Mouse (Mus musculus) left cerebral cortex, postnatal 36 days (tissue): ENCODE results near the gene Synj1. TPM values are rescaled to one million over a fixed set of nuclear protein-coding genes. Genes with fewer than 3 reads are reported as not detected.

ENCODE experiments used
- DNase-seq, 2 experiments: peaks; one replicate each; pipeline ENCODE4 v3.0.0; 2021 to 2022; ENCODE audit warnings: low spot score in 2 of 2, mixed read lengths in 1 of 2
- intact Hi-C: fragments of 180-260 bp; cut with DNase I; formaldehyde crosslinking; loops from one replicate; pipeline ENCODE4 v1.15.1; 2025
- total RNA-seq, 2 experiments: library from RNA; stranded (reverse); gene quantifications; 2 replicates each; pipeline ENCODE4 v1.2.3; 2021

The Synj1 gene
- total RNA-seq, 2 experiments from 2014 or later, result 344 to 352 TPM

DNA sequence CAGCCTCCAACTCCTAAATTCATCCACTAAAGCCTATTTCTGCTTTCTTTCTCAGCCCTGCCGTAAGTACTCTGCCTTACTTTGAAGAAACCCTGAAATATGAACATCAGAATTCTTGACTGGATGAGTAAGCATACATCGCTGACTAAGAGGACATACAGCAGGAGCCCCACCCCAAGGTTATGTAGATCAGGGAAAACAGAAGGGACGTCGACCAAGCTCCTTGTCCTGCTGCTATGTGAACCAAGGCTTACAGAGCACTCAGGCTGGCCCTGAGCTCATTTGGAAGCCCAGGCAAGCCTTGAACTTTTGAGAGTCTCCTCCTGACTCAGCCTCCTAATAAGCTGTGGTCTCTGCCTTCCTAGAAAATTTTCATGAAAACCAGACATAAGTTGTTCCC lies 4.7 kb upstream of the Synj1 start:
- intact Hi-C loops, result no loop called here
- no peak for DNase-seq

DNA sequence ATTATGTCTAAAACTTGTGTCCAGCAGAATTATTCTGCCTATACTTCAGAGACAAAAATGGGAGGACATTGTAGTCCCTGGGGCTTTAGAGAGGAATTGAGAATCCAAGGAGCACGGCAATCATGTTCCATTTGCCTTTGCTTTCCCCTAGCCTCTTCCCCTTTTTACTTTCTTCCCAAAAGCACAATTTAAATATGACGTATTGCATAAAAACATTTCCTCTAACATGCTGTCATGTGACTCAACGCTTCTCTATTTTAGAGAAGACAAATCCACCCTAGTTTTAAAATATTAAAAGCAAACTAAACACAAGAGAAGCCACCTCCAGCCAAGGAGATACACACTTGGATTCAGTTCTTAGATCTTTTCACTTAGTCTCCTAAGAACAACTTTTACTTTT lies 739 bp upstream of the Synj1 start:
- intact Hi-C loops, result loop anchor here (1.0 kb wide), 1 partner anchor 32 kb away; the partner anchor contains the start of gene Paxbp1
- DNase-seq, result no peak

DNA sequence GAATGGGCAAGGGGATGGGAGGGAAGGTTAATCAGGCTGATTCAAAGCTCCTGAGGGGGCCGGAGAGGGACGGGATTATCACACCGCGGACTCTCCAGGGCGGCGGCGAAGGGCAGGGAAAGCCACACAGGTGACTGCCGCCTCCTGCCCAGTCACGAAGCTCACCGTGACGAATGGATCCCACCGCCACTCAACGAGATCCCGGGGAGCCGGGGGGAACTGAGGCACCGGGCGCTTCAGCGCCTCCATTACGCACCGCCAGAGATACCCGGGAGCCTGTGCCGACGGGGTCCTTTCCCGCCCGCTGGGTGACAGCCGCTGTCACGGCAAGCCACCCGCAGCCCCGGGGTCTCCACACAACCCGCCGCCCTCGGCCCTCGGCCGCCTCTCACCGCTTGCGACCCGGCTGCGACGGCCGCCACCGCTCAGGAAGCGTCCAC lies 507 bp downstream of the Synj1 start:
- intact Hi-C loops, result loop anchor here (1.0 kb wide), 1 partner anchor 34 kb away; the partner anchor contains the start of gene Paxbp1
- DNase-seq, result no peak

DNA sequence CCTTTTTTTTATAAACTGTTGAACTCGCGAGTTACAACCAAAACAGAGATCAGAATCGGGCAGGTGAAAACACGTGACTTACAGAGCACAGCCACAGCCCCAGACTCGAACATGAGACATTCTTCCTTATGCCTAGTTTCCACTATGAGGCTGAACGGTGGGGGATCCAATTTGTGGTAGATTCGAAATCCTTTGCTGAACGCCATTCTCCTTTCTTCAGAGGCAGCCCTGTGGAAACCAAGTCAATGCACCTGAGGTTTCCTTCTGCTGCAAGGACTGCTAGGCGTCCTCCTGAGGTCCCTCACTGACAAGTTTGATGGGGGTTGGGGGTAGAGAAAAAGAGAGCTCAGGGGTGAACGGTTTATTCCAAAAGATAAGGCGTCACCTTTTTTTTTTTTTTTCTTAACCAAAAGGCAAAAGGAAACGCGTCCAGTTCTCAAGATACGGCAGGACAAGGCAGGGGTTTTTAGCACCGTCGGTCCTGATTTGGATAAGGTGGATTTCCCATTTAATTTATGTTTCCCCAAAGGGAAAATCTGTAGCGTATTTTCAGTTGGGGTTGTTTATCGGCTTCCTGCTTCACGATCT lies 1.1 kb downstream of the Synj1 start:
- DNase-seq, result peak in 1 of 2 experiments; percentile 19
- intact Hi-C loops, result no loop called here

DNA sequence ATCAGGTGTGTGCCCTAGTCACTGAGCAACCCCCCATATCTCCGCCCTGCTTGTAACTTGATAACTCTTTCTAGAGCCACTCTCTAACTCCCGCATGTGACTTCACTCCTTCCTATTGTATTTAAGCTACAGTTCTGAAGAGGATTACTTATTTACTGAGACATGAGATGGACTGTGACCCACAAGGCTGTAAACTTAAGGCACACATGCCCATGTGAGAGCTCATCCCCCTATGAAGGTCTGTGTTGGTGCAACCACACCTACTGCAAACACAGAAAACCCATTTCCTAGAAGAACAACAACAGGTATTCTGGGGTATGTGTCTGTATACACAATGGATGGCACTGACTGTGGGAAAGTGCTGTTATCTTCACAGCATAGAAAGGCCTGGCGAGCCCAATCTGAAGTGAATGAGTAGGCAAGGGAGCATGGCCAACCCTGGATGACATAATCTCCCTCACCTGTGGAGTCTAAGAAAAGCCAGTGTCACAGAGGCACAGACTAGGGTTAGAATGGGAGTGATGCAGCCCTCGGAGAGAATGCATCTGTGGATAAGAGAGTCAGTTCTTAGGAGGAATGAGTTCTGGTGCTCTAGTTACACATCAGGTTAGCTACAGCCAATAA lies 6.1 kb downstream of the Synj1 start:
- DNase-seq, result no peak
- intact Hi-C loops, result no loop called here

DNA sequence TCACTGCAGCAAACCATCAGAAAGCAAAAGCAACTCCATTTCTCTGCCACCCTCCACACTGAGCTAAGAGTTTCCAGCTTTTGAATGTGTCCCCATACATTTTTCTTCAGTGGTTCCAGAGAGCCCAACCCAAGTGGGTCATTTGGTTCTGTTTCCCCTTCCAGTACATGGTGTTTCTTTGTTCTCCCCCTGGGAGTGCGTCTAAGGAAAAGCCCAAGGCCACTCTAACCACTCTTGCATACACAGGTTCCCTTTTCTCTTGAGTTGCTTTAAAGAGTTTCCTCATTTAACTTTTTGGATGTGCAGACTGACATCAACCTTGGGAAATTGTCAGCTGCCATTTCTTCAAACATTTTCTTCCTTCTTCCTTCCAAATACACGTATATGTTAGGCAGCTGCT lies 10.0 kb downstream of the Synj1 start:
- no peak for DNase-seq
- intact Hi-C loops, result no loop called here

DNA sequence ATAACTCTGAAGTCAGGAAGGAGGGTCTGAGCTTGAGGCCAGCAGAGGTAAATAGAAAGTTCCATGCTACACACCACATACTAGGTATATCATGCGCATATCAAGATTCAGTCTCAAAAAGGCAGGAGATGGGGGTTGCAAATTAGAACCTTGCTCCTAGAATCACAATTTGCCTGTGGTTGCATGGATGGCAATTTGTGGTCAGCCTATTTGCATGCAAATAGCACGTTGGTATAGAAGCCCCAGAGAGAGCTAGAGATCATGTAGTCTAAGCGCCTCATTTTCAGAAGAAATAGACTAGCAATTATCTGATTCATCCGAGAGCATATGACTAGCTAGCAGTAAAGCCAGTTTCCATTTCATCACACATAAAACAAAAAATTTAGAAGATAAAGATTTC lies 11.3 kb downstream of the Synj1 start:
- DNase-seq, result no peak
- intact Hi-C loops, result no loop called here

DNA sequence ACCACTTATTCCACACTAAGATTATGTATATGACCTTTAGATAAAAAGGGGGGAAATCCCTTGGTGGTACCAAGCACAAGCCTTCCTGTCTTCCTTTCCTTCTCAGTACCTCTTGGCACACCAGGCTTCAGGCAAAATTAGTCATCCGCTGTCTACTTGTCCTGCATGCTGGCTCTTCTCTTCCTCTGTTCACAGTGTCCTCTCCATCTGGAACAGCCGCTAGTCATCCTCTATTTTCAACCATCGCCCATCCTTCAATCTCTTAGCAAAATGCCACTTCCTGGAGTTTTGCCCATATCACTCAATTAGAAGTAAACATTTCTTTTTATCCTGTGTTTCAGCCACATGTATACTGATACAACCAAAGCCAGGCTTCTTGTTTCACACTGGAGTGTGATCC lies 13.3 kb downstream of the Synj1 start:
- DNase-seq, result no peak
- intact Hi-C loops, result no loop called here

DNA sequence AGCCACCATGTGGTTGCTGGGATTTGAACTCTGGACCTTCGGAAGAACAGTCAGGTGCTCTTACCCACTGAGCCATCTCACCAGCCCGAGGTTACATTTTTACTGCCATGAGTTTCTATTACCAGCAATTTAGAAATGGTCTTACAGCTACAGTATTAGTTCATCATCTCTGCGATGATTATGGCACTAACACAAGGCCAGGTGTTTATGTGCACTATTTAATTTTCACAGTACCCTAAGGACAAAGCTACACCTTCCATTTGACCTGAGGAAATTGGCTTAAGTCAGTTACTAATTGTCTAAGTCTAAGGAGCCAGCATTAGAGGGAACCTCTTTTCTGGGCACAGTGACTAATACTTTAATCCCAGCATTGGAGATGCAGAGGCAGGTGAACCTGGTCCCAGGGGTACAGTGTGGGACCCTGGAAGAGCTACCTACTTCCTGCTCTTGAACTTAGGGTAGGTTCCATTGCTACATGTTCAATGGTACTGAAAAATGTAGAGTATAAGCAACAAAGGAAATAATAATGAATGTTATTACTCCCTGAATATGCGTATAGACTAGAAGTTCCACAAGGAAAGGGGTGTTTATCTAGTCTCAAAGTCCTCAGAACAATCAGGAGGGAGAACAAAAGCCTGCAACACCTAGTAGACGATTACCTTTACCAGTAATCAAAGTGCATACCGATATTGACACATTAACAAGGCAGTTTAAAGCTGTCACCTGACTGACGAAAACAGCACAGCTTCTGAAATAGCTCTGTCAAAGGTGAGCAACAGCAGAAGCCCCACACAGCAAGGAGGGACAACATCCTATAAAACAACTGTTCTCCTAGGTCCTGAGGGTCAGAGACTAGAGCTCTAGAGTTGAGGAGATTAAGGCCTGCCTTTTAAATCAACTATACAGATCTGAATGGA lies 14.5 kb downstream of the Synj1 start:
- intact Hi-C loops, result no loop called here
- DNase-seq, result no peak

DNA sequence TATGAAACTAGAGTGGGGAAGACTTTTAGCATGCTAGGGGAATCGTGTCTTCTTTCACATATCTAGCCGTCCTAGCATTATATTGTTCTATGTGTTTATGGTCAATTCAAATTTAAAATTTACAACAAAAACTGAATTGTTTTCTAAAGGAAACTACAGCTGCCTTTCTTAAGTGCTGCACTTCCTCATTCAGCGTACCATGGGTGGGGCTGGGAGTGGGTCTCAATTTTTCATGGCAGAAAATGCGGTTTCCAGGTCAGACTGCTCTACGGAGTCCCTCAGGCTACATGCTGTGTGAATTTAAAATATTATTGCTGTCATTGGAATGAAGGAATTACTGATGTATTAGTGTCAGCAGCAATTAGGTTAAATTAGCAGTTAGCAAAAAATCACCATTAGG lies 15.6 kb downstream of the Synj1 start:
- no peak for DNase-seq
- intact Hi-C loops, result no loop called here

DNA sequence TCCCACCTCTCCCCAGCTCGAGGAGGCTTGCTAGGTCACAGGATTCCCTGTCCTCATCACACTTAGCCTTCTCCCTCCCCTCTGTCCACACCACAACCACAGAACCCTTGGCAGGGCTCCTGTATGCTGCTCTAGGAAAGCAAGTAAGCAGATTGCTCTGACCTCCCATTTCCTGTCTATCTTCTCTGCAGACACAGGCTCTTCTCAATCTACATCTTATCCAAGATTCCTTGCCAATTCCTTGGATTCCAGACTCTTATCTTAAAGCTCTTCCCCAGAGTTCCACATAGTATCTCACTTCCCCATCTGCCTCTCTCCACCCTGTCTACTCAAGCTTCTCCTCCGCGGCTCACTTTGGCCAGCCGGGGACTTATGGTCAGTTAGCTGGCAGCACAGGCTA lies 16.1 kb downstream of the Synj1 start:
- intact Hi-C loops, result no loop called here
- no peak for DNase-seq

DNA sequence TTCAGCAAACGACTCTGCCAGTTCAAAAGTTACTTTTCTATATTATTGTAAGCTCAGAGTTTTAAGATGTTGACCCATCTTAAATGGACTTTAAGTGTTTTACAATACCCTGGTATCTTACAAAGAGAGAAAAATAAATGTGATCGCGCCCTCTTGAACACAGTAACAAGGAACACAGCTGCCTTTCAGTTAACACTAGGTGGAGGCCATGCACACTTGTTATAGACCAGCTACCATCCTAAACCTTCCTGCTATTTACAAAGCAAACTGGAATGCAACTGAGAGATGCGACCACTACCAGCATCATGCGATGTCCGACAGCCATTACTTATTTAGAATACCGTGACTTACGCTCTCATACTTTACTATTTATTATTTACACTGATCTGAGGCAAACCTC lies 21.9 kb downstream of the Synj1 start:
- no peak for DNase-seq
- intact Hi-C loops, result no loop called here

DNA sequence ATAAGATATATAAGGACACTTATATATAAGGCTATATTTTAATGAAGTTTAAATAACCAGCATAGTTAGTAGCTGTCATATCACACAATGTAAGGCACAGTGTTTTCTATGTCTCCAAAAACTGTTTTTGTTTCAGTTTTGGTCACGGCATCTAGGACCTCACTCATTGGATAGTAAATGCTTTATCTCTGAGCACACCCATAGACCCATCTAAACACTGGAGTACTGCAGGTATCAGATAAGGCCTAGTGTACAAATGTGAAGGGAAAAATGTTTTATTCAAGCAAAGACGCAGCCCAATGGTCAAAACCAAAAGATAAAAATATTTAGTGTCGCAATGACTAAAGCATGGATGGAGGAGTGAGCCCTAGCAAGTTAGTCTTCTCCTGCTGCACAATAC lies 22.4 kb downstream of the Synj1 start:
- intact Hi-C loops, result no loop called here

DNA sequence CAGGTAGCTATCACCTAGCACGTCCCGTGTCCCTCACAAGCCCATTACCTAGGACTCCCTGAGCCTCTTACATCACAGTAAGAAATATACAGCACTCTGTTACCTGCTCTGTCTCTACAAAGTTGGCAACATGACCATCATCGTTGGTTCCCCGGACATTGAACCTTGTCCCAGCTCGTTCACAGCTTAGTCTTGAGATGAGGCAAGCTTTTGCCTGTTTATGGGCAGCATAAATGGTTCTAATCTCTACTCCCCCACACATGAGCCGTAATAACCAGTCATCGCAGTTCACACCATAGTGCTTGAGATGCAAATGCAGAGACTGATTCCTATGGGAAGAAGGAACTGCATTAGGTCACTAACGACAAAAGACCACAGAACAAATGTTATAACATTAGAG lies 23.1 kb downstream of the Synj1 start:
- no peak for DNase-seq
- intact Hi-C loops, result no loop called here

More for the DNA sequence above, 22.4 kb downstream of the Synj1 start:
- no peak for DNase-seq

DNA sequence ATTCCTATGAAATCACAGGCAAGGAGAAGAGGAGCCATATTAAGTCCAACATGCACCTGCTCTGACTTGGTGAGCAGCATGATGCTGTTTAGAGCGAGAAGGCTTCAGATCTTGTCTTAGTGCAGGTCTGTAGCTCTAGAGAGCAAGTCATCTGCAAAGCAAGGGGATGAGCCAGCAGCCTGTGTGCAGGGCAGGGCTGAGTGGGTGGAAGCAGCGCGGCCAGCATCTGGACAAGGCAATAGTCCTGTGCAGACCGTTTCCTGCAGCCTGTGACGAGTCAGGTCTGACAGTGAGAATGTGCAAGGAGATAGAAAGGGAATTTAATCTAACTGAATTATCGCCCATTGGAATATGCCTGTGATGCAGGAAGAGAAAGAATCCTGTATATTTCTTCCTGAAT lies 40.1 kb downstream of the Synj1 start:
- DNase-seq, result no peak
- intact Hi-C loops, result no loop called here

DNA sequence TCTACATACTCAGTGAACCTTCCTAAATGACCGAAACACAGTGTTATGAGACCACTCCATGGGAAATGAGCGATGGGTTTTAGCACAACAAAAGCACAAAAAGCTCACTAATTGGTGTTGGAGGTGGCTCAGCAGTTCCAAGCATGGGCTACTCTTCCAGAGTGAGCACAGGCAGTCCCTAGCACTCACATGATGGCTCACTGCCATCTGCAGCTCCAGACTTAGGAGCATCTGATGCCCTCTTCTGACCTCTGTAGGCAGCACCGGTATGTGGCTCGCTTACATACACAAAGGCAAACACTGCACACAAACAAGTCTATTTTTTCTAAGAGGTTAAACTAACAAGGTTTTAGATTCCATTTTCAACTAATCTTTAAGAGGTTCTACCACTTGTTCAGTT lies 44.9 kb downstream of the Synj1 start:
- no peak for DNase-seq
- intact Hi-C loops, result no loop called here

DNA sequence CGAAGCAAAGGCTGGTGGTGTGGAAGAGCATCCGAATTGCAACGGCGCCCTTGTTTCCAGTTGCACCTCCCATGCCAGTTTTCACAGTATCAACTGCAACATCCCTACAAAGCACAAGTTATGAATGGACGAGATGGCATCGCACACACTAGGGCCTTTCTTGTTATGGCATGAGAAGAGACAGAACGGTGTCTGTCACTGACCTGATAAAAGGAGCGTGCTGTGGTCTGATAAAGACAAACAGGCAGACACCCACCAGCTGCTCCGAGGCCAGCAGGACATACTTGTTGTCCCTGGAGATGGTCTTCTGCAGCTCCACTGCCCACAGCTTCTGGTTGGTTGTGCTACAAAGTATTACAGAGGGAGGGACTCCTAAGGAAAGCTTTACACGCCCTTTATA lies 46.8 kb downstream of the Synj1 start:
- intact Hi-C loops, result no loop called here

DNA sequence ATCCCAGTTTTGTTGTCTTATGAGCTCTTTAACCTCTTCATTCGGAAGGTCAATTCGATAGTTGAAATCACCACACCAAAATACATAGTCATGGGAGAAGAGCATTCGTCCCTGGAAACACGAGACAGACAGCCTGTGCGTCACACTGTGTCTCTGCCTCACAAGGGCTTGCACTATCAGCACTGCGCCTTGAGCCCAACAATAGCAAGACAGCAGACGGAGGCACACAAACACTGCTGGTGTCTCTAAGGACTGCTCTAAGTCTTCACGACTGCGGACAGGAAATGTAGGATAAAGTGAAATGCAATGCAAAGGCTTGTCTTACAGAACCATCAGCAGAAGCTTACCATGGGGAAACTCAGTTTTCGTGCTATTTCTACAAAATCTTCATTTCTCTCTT lies 47.2 kb downstream of the Synj1 start:
- no peak for DNase-seq
- intact Hi-C loops, result no loop called here

More for the DNA sequence above, 46.8 kb downstream of the Synj1 start:
- no peak for DNase-seq

DNA sequence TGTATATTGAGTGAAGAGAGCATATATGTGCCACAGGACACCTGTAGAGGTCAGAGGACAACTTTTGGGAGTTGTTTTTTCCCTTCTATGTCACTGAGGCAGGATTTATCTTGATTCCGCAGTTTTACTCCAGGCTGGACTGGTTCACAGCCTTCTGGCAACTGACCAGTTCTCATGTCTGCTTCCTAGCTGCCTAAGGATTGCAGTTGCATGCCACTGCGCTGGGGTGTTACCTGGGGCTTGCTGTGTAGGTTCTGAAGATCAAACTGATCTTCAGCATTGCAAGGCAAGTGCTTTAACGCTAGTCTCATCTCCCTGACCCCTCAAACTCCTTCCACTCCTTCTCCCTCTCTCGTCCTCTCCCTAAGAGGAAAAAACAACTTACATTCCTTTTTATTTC lies 47.9 kb downstream of the Synj1 start:
- intact Hi-C loops, result no loop called here
- DNase-seq, result no peak

DNA sequence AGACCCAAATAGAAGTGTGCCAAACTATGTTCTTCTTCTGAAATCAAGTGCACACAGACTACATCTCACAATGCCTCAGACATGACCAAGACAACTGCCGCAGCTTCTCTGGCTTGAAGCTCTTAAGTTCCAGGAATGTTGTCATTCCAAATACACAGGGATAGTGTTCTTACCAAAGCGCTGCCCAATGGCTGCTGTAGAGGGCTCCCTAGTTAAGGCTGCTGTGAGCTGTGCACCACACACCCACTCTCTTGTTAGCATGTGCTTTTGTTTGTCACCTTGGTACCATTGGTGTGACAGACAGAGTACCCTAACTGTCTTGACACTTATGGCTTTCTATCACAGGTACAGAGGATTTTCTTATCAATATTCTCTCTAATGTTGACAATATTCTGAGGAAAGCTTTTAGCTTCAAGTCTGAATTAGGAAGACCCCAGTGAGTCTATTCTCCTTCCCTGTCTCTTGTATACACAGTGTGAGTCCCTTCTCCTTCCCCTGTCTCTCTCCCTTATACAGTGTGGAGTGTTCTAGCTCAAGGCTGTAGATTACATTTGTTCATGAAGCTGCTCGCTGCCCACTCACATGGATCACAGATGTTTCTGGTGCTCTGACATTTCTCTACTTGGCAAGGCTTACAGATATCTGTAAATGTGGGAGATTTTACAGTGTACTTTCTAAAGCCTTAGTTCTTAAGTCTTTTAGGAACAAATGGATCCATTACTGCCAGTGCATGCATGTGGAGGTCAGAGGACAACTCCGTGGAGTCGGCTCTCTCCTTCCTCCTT lies 52.6 kb downstream of the Synj1 start:
- intact Hi-C loops, result no loop called here
- peak; percentile 49 to 50 for DNase-seq
